In genomic region chr5:121546530-121546895, GRCm38 (mm10) we compare ENCODE assay signal across 7 mouse cellular contexts. TPM values are rescaled to one million over a fixed set of nuclear protein-coding genes. Genes with fewer than 3 reads are reported as not detected.
A peak's percentile ranks its signal among the peaks of the same experiment; 100 is the strongest.
DNase-seq lines count a peak whose midpoint lies in the region; ATAC-seq and TF ChIP-seq lines count a peak whose summit lies in the region.

No protein-coding gene starts in this region.

- intact Hi-C loops in left cerebral cortex, adult 2 months (cut with DNase I): loop anchor here (2.0 kb wide), 1 partner anchor 56 kb away; no protein-coding TSS in a partner anchor

- H3K79me2 ChIP-seq in MEL (ENCODE audit: control insufficient read depth, insufficient read depth, low read length, poor library complexity): peaks cover 36% of the 10 kb centered on the region
- peaks cover 36% of the 10 kb centered on the region for H3K79me2 ChIP-seq in macrophage (ENCODE audit: inconsistent target)

- H3K4me2 ChIP-seq in hindbrain, embryonic 15.5 days: peak overlapping the region; percentile 88

- H3K9ac ChIP-seq in MEL (ENCODE audit: control insufficient read depth, low read depth, low read length, poor library complexity, severe bottlenecking): peak overlapping the region; percentile 74
- peak overlapping the region; percentile 98 for H3K9ac ChIP-seq in hindbrain, embryonic 15.5 days

- H3K4me1 ChIP-seq in MEL (ENCODE audit: control insufficient read depth in 1 of 2, insufficient read depth in 2 of 2, low read length in 2 of 2): peaks cover 4 to 12% of the 10 kb centered on the region in 2 experiments
- H3K4me1 ChIP-seq in brown adipose tissue, adult 24 weeks (ENCODE audit: control insufficient read depth, insufficient read depth, insufficient read length, low read length): peaks cover 11% of the 10 kb centered on the region
- peaks cover 34% of the 10 kb centered on the region for H3K4me1 ChIP-seq in forebrain, embryonic 10.5 days
- peaks cover 37% of the 10 kb centered on the region for H3K4me1 ChIP-seq in hindbrain, embryonic 15.5 days (replicated peaks)

- peak; percentile 26 to 68 (median 57); a peak in 4 of 6 replicates for TF ChIP-seq CTCF in MEL (IDR thresholded peaks at IDR 0.05 in 2 of 3, conservative IDR thresholded peaks at IDR 0.05 in 1 of 3; ENCODE audit: control insufficient read depth in 1 of 3, insufficient read depth in 1 of 3, low read depth in 2 of 3, low read length in 3 of 3, poor library complexity in 1 of 3, severe bottlenecking in 1 of 3)
- peak; percentile 61 for TF ChIP-seq CTCF in left cerebral cortex, adult 2 months (IDR thresholded peaks at IDR 0.05)

- DNase-seq in MEL (ENCODE audit: low read depth, low spot score): peak; percentile 71
- DNase-seq in forebrain, embryonic 10.5 days (ENCODE audit: extremely low spot score, low spot score): peak; percentile 35
- DNase-seq in left cerebral cortex, adult 2 months (ENCODE audit: extremely low spot score in 1 of 2, low spot score in 2 of 2): peak; percentile 31 to 35
- peak; percentile 25 for DNase-seq in right cerebral cortex, postnatal 25 days

- TF ChIP-seq RAD21 in MEL (IDR thresholded peaks at IDR 0.05; ENCODE audit: low read depth, low read length): peak; percentile 39

- H3K27me3 ChIP-seq in MEL (ENCODE audit: control insufficient read depth in 1 of 2, insufficient read depth in 2 of 2, low read length in 2 of 2): no peaks in the 10 kb centered on the region
- no peaks in the 10 kb centered on the region for H3K27me3 ChIP-seq in forebrain, embryonic 10.5 days (ENCODE audit: poor library complexity, severe bottlenecking)
- H3K27me3 ChIP-seq in hindbrain, embryonic 15.5 days: no peaks in the 10 kb centered on the region

- H3K27ac ChIP-seq in MEL (ENCODE audit: control insufficient read depth, low read depth, low read length): peak overlapping the region; percentile 36; the same call in 1 of the 2 replicates
- H3K27ac ChIP-seq in brown adipose tissue, adult 24 weeks (replicated peaks; ENCODE audit: low read depth, low read length): no peak overlapping the region
- H3K27ac ChIP-seq in forebrain, embryonic 10.5 days: peak overlapping the region; percentile 99
- peak overlapping the region; percentile 97 for H3K27ac ChIP-seq in hindbrain, embryonic 15.5 days (replicated peaks)
- H3K27ac ChIP-seq in left cerebral cortex, adult 2 months: peak overlapping the region; percentile 98
- H3K27ac ChIP-seq in macrophage: peak overlapping the region; percentile 32; the same call in 1 of the 2 replicates

- TF ChIP-seq POLR2A in MEL (IDR thresholded peaks at IDR 0.05; ENCODE audit: control insufficient read depth in 1 of 2, insufficient read depth in 1 of 2, low read depth in 1 of 2, low read length in 2 of 2, poor library complexity in 1 of 2): no peak

- H3K36me3 ChIP-seq in MEL (ENCODE audit: control insufficient read depth in 1 of 2, insufficient read depth in 2 of 2, low read length in 2 of 2) (peaks cover 0 to 25% of the 10 kb centered on the region in 2 experiments; a peak in 2 of 4 replicates), macrophage (ENCODE audit: inconsistent target) (no peaks in the 10 kb centered on the region)
- no peaks in the 10 kb centered on the region for H3K36me3 ChIP-seq in forebrain, embryonic 10.5 days (replicated peaks)
- no peaks in the 10 kb centered on the region for H3K36me3 ChIP-seq in hindbrain, embryonic 15.5 days

- peak; percentile 10; the same call in 1 of the 2 replicates for ATAC-seq in hindbrain, embryonic 15.5 days (ENCODE audit: low FRiP score, low read depth)

- H3K4me3 ChIP-seq in MEL (ENCODE audit: control insufficient read depth in 1 of 2, insufficient read depth in 1 of 2, low read depth in 2 of 2, low read length in 2 of 2): peak overlapping the region; percentile 89 to 95
- H3K4me3 ChIP-seq in brown adipose tissue, adult 24 weeks (ENCODE audit: insufficient read depth, low read depth, low read length): peak overlapping the region; percentile 81
- peak overlapping the region; percentile 100 for H3K4me3 ChIP-seq in forebrain, embryonic 10.5 days
- peak overlapping the region; percentile 97 for H3K4me3 ChIP-seq in hindbrain, embryonic 15.5 days
- peak overlapping the region; percentile 95 for H3K4me3 ChIP-seq in left cerebral cortex, adult 2 months
- peak overlapping the region; percentile 92 for H3K4me3 ChIP-seq in macrophage (ENCODE audit: inconsistent target)

- 44% methylated on average over 6 of the region's 6 CpGs for WGBS in forebrain, embryonic 10.5 days
- WGBS in hindbrain, embryonic 15.5 days: 38% methylated on average over 6 of the region's 6 CpGs
- 10% methylated on average over 6 of the region's 6 CpGs for whole genome bisulfite sequencing in macrophage (ENCODE audit: missing documents)

- no peak for TF ChIP-seq EP300 in MEL (IDR thresholded peaks at IDR 0.05; ENCODE audit: low read depth in 1 of 2, low read length in 2 of 2)

- no peaks in the 10 kb centered on the region for H3K9me3 ChIP-seq in MEL (replicated peaks; ENCODE audit: insufficient read depth, low read length)
- no peaks in the 10 kb centered on the region for H3K9me3 ChIP-seq in forebrain, embryonic 10.5 days
- no peaks in the 10 kb centered on the region for H3K9me3 ChIP-seq in hindbrain, embryonic 15.5 days

RNA-seq across cellular contexts. Expression of gene Mapkapk5, which starts 0.8 kb away (rescaled TPM):
- 49.6 and 66.3 TPM in 2 replicates for total RNA-seq in MEL (2012; rRNA removed)
- polyA plus RNA-seq in MEL (2012; ENCODE audit: insufficient read depth in 1 of 2, insufficient read length in 2 of 2, low read depth in 1 of 2, low replicate concordance in 2 of 2, missing spikeins in 1 of 2) (10 to 100 TPM in 1 of 2 experiments, not detected in 1; 74.8 TPM), macrophage (2018) (51.6 to 103 TPM (median 67.2 TPM) in 3 replicates)
- polyA plus RNA-seq in brown adipose tissue, adult 24 weeks (2012; ENCODE audit: insufficient read depth, insufficient read length, missing spikeins): 47.1 and 76.5 TPM in 2 replicates
- 47.3 and 53.1 TPM in 2 replicates for polyA plus RNA-seq in forebrain, embryonic 10.5 days (2016; fragmentation: Nextera tagmentation; extraction: Ambion mirVana)
- polyA plus RNA-seq in hindbrain, embryonic 15.5 days (2015; fragmentation: Nextera tagmentation; extraction: Ambion mirVana): 62.5 and 68.3 TPM in 2 replicates
- total RNA-seq in left cerebral cortex, adult 2 months (2021): 10 to 100 TPM; 60.1 to 75.3 TPM
- 100 to 1,000 TPM in 21 of 26 experiments, 10 to 100 TPM in 5; 56.6 to 217 (median 135) TPM for total RNA-seq in macrophage (2018; cell fraction: chromatin; rRNA removed)
- 10 to 100 TPM; 47.7 to 81.1 (median 59.5) TPM for total RNA-seq in macrophage (2018; cell fraction: cytosol; rRNA removed)
- total RNA-seq in macrophage (2018; cell fraction: nucleus; rRNA removed): 10 to 100 TPM; 38.5 to 94.3 (median 69.0) TPM

RNA-seq across cellular contexts. Expression of gene Adam1a, which starts 1.2 kb away (rescaled TPM):
- total RNA-seq in MEL (2012; rRNA removed): 0.92 and 1.9 TPM in 2 replicates
- polyA plus RNA-seq in MEL (2012; ENCODE audit: insufficient read depth in 1 of 2, insufficient read length in 2 of 2, low read depth in 1 of 2, low replicate concordance in 2 of 2, missing spikeins in 1 of 2) (1 to 10 TPM in 1 of 2 experiments, not detected in 1; 1.0 TPM), macrophage (2018) (0.40 to 1.5 TPM (median 0.95 TPM) in 3 replicates)
- 0.52 and 0.71 TPM in 2 replicates for polyA plus RNA-seq in brown adipose tissue, adult 24 weeks (2012; ENCODE audit: insufficient read depth, insufficient read length, missing spikeins)
- 1.1 TPM in 2 replicates for polyA plus RNA-seq in forebrain, embryonic 10.5 days (2016; fragmentation: Nextera tagmentation; extraction: Ambion mirVana)
- 3.8 and 3.9 TPM in 2 replicates for polyA plus RNA-seq in hindbrain, embryonic 15.5 days (2015; fragmentation: Nextera tagmentation; extraction: Ambion mirVana)
- total RNA-seq in left cerebral cortex, adult 2 months (2021): 10 to 100 TPM; 12.1 to 14.9 TPM
- 10 to 100 TPM in 24 of 26 experiments, 1 to 10 TPM in 2; 7.8 to 42.6 (median 23.9) TPM for total RNA-seq in macrophage (2018; cell fraction: chromatin; rRNA removed)
- total RNA-seq in macrophage (2018; cell fraction: cytosol; rRNA removed): 1 to 10 TPM in 4 of 26 experiments, under 1 TPM in 22; 0.09 to 1.9 (median 0.30) TPM
- 10 to 100 TPM in 17 of 26 experiments, 1 to 10 TPM in 9; 6.1 to 29.4 (median 13.1) TPM for total RNA-seq in macrophage (2018; cell fraction: nucleus; rRNA removed)

RNA-seq across cellular contexts. Expression of gene Gm42878, which starts 1.2 kb away (rescaled TPM):
- 0.20 TPM in 1 of 2 replicates, not detected in the other for total RNA-seq in MEL (2012; rRNA removed)
- polyA plus RNA-seq in MEL (2012; ENCODE audit: insufficient read depth in 1 of 2, insufficient read length in 2 of 2, low read depth in 1 of 2, low replicate concordance in 2 of 2, missing spikeins in 1 of 2) (not detected), macrophage (2018) (0.11 to 0.26 TPM in 2 of 3 replicates, not detected in the other)
- polyA plus RNA-seq in brown adipose tissue, adult 24 weeks (2012; ENCODE audit: insufficient read depth, insufficient read length, missing spikeins): not detected in 2 replicates
- polyA plus RNA-seq in forebrain, embryonic 10.5 days (2016; fragmentation: Nextera tagmentation; extraction: Ambion mirVana): not detected in 2 replicates
- polyA plus RNA-seq in hindbrain, embryonic 15.5 days (2015; fragmentation: Nextera tagmentation; extraction: Ambion mirVana): not detected in 2 replicates
- under 1 TPM in 1 of 2 experiments, not detected in 1; 0.98 TPM for total RNA-seq in left cerebral cortex, adult 2 months (2021)
- total RNA-seq in macrophage (2018; cell fraction: chromatin; rRNA removed): 1 to 10 TPM in 12 of 26 experiments, not detected in 14; 1.2 to 5.3 (median 1.9) TPM
- under 1 TPM in 14 of 26 experiments, not detected in 12; 0.07 to 0.77 (median 0.18) TPM for total RNA-seq in macrophage (2018; cell fraction: cytosol; rRNA removed)
- 1 to 10 TPM in 4 of 26 experiments, under 1 TPM in 3, not detected in 19; 0.83 to 2.1 (median 1.0) TPM for total RNA-seq in macrophage (2018; cell fraction: nucleus; rRNA removed)

RNA-seq across cellular contexts. Expression of gene Adam1b, which starts 43.3 kb away (rescaled TPM):
- total RNA-seq in MEL (2012; rRNA removed): not detected in 2 replicates
- polyA plus RNA-seq in MEL (2012; ENCODE audit: insufficient read depth in 1 of 2, insufficient read length in 2 of 2, low read depth in 1 of 2, low replicate concordance in 2 of 2, missing spikeins in 1 of 2): under 1 TPM in 1 of 2 experiments, not detected in 1; 0.06 TPM
- polyA plus RNA-seq in brown adipose tissue, adult 24 weeks (2012; ENCODE audit: insufficient read depth, insufficient read length, missing spikeins): not detected in 2 replicates
- not detected in 2 replicates for polyA plus RNA-seq in forebrain, embryonic 10.5 days (2016; fragmentation: Nextera tagmentation; extraction: Ambion mirVana)
- 0.10 and 0.14 TPM in 2 replicates for polyA plus RNA-seq in hindbrain, embryonic 15.5 days (2015; fragmentation: Nextera tagmentation; extraction: Ambion mirVana)
- total RNA-seq in left cerebral cortex, adult 2 months (2021): under 1 TPM in 1 of 2 experiments, not detected in 1; 0.12 TPM
- total RNA-seq in macrophage (2018; cell fraction: chromatin; rRNA removed): not detected
- total RNA-seq in macrophage (2018; cell fraction: cytosol; rRNA removed): not detected
- not detected for total RNA-seq in macrophage (2018; cell fraction: nucleus; rRNA removed)
- not detected in 3 replicates for polyA plus RNA-seq in macrophage (2018)

RNA-seq across cellular contexts. Expression of gene Aldh2, which starts 47.1 kb away (rescaled TPM):
- total RNA-seq in MEL (2012; rRNA removed): 116 and 198 TPM in 2 replicates
- polyA plus RNA-seq in MEL (2012; ENCODE audit: insufficient read depth in 1 of 2, insufficient read length in 2 of 2, low read depth in 1 of 2, low replicate concordance in 2 of 2, missing spikeins in 1 of 2) (100 to 1,000 TPM; 267 to 471 TPM), macrophage (2018) (566 to 1,134 TPM (median 980 TPM) in 3 replicates)
- polyA plus RNA-seq in brown adipose tissue, adult 24 weeks (2012; ENCODE audit: insufficient read depth, insufficient read length, missing spikeins): 645 and 839 TPM in 2 replicates
- polyA plus RNA-seq in forebrain, embryonic 10.5 days (2016; fragmentation: Nextera tagmentation; extraction: Ambion mirVana): 125 TPM in 2 replicates
- polyA plus RNA-seq in hindbrain, embryonic 15.5 days (2015; fragmentation: Nextera tagmentation; extraction: Ambion mirVana): 127 and 137 TPM in 2 replicates
- 100 to 1,000 TPM; 111 to 120 TPM for total RNA-seq in left cerebral cortex, adult 2 months (2021)
- 100 to 1,000 TPM in 12 of 26 experiments, 10 to 100 TPM in 14; 16.2 to 301 (median 89.5) TPM for total RNA-seq in macrophage (2018; cell fraction: chromatin; rRNA removed)
- 100 to 1,000 TPM; 255 to 881 (median 507) TPM for total RNA-seq in macrophage (2018; cell fraction: cytosol; rRNA removed)
- total RNA-seq in macrophage (2018; cell fraction: nucleus; rRNA removed): 100 to 1,000 TPM in 24 of 26 experiments, 10 to 100 TPM in 2; 77.6 to 391 (median 161) TPM
